Mouse (Mus musculus) large intestine, adult 2 months (tissue): ENCODE measurements around the gene Ttf2. TPM values are rescaled to one million over a fixed set of nuclear protein-coding genes. Genes with fewer than 3 reads are reported as not detected.

Experiments used
- DNase-seq: peaks from one replicate; pipeline ENCODE4 v3.0.0-alpha.2; 2012; ENCODE audit warnings: low read depth, low spot score
- WGBS: fragments of 180-500 bp; shearing (Covaris S2); methylation state at CpG from one replicate; pipeline ENCODE4 v1.1.7; 2018; 5-methylcytosine and 5-hydroxymethylcytosine counted together
- polyA plus RNA-seq: library from polyadenylated mRNA; depleted of rRNA; stranded (reverse); fragments of >200 nt; gene quantifications from 2 replicates; pipeline ENCODE4 v1.2.3, GENCODE M21; 2012; rRNA removed

The Ttf2 gene
- 4.1 and 4.7 TPM in 2 replicates for polyA plus RNA-seq

DNA sequence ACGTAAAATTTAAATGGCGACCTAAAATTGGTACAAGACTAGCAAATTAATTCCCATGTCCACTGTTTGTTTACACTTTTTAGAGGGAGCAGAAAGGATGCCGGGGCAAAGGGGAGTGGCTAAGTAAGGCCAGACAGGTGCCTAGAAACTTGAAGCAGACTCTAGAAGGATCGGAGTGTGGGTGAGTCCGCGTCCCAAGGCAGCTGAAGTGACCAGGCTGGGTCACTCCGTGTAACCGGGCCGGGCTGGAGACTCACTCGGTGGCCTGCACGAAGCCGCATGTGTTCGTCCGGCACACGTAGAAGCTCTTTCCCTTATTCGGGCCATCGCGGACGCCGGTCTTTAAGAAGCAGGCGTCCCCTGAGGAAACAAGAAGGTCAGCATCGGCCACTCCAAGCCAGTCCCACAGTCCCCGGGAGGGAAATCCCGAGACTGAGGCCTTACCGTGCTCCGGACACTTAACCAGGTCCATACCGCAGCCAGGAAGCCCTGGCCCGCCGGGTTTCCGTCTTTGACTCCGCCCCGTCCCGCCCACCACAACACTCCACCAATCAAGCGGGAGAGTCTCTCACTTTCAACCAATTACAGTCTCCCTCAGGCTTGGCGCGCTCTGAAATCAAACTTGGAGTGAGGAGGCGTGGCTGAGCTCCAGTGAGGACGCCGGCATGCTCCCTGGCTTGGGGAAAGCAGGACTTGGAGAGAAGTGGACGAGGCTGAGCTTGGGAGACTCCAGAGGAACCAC is at the start of gene Ttf2:
Ttf2 (minus strand) TSS at position 488 of the 742 bp plus-strand sequence.
- under 1% methylated on average over 40 of the region's 40 CpGs for WGBS
- DNase-seq = peak; percentile 84

DNA sequence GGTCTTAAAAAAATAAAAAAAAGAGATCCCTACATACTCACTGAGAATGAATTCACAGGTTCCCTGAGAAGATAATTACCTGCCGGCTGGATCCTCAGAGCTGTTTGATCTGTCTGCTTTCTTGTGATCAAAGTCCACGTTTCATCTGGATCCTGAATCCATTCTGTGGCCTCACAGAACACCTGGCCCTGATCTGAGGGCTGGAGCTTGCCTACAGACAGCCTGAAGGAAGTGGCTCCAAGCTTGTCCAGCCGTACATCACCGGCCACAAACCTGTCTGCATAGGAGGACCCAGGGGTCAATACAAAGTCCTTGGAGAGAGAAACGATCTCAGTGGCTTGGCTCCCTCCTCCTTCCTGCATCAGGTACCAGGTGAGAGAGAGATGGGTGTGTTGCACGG is 49.0 kb upstream of the Ttf2 start:
- DNase-seq = no peak
- 31% methylated on average over 6 of the region's 6 CpGs for WGBS

DNA sequence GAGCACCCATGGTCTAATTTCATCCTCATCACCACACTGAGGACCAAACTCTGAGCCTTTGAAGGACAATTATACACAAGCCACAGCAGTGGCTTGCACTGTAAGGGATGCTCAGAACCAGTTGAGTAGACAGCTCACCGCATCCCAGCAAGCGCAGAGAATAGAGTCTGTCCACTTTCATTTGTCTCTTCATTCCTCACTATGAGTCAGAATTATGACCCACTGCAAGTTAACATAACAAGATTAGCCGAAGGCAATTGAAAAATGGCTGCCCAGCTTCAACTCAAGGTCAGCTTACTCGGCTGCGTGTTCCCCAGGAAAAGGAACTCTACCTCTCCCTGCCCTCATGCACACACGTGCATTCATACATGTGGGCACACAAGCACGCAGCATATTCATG is 46.6 kb upstream of the Ttf2 start:
- 69% methylated on average over 7 of the region's 7 CpGs for WGBS
- no peak for DNase-seq

DNA sequence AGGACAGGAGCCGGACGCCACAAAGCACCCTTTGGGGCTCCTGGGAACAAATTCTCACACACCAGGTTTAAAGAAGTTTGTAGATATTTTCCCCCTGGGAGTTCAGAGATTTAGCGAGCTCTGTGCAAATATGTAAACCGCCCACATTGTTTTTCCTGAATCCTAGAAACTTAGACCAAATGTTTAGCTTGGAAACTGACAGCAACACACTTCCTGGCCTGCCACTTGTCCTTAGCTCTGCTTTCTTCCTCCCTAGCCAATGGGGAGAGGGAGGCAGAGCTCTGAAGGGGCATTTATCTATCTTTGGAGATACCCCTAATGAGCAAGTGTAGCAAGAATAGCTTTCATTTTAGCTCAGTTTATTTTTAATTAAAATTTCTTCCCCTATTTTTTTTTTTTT is 45.8 kb upstream of the Ttf2 start:
- no peak for DNase-seq
- 55% methylated on average over 4 of the region's 4 CpGs for WGBS

DNA sequence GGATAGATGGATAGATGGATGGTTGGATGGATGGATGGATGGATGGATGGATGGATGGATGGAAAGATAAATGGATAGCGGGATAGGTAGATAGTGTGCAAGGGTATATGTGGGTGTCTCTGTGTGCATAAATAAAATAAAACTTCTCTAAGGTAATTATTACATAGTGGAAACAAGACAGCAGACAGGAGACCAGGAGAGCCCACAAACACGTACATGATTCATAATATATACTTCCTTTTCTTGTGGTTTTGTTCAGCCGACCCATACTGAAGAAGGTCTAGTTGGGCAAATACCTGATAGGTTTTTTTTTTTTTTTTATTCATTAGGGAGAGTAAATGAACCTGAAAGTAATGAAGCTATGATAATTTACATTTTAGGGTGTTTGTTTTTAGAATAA is 44.1 kb upstream of the Ttf2 start:
- no peak for DNase-seq
- 91% methylated on average over 3 of the region's 3 CpGs for WGBS

DNA sequence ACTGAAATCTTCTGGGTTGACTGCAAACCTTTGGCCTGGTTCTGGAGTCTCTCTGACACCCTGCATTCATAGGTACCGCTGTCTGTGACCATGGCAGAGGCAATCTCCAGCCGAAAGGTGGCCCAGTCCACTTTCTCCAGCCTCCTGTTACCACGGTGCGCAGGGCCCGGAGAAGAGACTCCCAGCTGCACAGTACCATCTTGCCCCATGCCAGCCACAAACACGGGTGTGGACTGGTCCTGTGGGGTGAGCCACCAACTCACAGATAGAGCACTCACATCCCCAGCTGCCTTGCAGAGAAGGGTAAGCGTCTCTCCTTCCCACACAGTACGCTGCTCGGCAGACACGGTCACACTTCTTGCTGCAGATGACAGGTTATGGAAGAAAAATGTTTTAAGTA is 43.5 kb upstream of the Ttf2 start:
- WGBS = 95% methylated on average over 10 of the region's 10 CpGs
- no peak for DNase-seq

DNA sequence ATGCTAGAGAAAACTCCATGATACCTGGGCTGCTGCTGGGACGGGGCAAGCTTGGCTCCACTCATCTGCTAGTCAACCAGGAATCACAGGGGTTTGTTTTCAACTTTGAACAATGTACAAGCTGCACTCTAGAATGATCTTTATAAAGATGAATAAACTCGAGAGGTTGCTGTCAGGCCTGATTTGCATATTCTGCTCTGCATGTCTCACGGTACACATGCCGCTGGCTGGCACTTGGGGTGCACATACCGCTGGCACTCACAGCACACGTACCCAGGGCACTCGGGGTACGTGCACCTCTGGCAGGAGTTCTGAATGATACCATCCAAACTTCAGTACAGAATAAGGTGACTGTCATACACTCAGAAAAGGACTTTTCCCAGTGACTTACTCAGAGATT is 43.1 kb upstream of the Ttf2 start:
- no peak for DNase-seq
- WGBS = 90% methylated on average over 8 of the region's 8 CpGs

DNA sequence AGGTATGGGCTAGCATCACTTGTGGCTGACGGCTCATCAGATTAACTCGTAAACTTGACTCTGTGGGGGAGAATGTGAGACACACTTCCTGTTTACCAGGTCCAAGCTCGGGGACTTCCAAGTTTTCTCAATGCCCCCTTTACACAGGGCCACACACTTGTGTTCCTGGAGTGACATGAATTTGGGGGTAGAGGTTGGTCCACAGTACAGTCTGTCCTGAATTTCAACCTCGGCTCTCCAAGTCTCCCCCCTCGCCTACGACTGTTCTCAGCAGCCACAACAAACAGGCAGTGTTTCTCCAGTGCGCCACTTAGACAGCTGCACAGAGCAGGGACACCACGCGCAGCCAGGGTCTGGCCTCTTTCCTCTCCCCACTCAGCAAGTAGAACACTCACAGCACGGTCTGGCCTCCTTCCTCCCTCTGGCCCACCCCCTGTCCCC is 42.7 kb upstream of the Ttf2 start:
- no peak for DNase-seq
- 61% methylated on average over 10 of the region's 10 CpGs for WGBS

DNA sequence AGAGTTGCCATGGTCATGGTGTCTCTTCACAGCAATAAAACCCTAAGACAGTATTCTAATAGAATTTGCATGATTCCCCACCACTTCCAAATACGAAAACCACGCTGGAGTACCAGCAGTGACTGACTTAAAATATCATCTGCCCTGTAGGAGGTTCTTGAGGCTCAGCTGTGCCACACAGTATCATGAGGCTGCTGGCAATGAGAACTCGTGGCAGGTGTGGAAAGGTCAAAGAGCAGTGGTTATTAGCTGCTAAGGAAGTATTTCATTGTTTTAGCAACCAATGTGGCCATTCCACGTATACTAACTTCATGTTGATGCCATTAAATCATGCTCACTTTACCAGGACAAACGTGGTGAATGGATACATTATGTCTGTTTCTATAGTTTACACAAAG is 41.7 kb upstream of the Ttf2 start:
- WGBS = 42% methylated on average over 5 of the region's 5 CpGs
- no peak for DNase-seq

DNA sequence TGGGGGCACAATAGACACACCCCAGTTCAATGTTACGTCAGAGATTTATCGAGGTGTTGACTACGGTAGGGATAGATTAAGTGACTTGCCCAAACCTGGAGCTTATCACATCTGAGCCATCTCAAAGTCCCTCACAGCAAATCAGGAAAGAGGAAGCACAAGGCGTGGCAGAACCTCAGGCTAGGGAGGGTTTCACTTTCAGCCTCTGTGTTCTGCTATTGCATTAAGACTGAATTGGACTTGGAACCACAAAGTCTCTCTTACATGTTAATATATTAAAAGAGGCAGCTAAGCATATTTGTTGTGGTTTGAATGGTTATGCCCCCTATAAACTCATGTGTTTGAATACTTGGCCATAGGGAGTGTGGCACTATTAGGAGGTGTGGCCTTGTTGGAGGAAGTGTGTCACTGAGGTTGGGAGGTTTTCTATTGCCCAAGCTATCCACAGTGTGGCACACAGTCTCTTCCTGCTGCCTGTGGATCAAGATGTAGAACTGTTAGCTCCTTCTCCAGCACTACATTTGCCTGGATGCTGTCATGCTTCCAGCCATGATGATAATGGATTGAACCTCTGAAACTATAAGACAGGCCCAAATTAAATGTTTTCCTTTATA is 41.2 kb upstream of the Ttf2 start:
- peak; percentile 47 for DNase-seq

DNA sequence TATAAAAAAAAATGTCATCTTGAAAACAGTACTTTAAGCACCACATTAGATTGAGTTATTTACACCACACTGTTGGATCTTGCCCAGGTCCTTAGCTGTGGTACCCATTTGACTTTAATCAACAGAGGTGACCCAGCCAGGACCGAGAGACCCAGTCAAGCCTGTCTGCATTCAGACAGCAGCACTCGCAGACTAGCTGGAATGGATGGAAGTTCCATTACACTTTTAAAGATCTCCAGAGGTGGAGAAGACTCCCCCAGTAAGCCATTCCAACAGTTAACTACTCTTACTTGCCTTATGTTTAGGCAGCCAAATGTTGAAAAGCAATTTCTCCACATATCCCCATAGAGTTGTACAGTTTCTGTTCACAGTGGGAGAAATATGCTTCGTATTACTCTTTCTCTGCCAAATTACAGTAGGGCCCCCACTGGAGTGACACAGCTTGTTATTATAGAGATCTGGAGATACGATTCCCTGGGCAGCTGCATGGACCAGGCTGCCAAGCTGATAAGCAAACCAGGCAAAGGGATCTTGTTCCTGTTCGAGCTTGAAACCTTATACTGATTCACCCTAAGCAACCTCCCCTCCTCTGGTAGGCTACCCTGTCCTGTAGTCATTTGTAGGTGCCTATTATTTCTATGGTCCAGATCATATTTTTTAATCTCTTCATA is 37.8 kb upstream of the Ttf2 start:
- WGBS = 76% methylated on average over 5 of the region's 5 CpGs

More for the DNA sequence above, 41.2 kb upstream of the Ttf2 start:
- WGBS = 36% methylated on average over 4 of the region's 4 CpGs

DNA sequence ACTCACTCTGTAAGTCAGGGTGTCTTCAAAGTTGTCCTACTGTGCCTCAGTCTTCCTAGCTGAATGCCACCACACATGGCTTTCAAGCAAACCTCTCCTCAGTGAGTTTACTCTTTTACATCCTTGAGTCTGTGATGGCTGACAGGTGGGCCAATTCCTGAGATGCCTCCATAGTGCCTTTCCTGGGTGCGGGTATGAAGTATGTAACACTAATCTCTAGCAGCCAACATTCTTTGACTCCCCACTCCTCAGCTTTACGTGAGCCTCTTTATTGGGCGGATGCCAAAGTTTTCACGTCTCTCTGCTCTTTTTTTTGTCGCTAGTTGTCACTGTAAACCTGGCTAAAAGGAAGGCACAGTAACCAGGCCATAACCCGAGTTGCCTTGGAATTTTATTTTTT is 35.9 kb upstream of the Ttf2 start:
- WGBS = 80% methylated on average over 6 of the region's 6 CpGs
- DNase-seq = no peak

More for the DNA sequence above, 37.8 kb upstream of the Ttf2 start:
- no peak for DNase-seq

DNA sequence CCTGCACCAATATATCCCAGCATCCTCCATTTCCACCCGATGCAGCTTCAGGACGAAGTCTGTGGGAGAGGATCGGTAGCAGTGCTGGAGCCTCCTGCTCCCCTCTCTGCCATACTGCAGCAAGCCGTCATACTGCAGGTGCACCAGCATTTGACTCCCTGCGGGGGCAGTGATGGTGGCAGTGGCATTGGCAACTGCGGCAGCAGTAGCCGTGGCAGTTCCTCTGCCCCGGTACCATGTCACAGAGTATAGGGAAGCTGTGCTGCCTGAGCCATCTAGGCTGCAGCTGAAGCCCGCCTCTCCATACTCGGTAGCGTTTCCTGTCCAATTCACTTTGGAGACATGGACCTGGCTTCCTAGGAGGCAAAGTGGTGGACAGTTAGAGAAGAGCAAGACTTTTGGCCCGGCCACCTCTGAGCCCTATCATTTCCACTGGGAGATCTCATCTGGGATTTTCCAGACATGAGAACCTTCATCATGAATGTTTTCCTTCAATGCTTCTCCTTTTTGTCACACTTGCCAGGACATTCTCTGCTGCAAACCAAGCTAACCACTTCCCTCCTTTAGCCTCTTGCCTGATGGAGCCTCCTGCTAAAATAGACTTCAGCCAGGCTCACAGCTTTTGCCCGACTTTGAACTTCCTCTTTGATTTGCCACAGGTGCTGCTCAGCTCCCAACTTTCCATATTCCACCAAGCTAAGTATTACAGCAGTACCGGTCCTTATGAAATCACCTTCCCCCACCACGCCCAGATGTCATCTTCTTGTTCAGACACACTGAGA is 34.3 kb upstream of the Ttf2 start:
- WGBS = 83% methylated on average over 15 of the region's 15 CpGs
- DNase-seq = no peak

DNA sequence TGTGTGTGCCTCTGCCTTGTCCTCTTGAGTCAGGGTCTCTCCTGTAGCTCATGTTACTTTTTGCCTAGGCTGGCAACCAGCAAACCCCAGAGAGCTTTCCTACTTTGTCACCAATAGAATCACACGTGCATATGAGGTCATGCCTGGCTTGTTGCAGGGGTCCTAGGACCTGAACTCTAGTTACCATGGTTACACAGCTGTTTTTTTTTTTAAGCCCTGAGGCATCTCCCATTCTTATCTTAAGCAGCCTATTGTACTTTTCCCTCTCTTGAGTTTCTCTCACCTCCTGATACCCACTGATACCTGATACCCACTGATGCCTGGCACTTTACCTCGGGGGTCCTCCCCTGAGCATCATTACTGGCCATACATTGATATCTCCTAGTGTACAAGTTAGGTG is 30.3 kb upstream of the Ttf2 start:
- DNase-seq = no peak
- WGBS = 38% methylated on average over 2 of the region's 2 CpGs

DNA sequence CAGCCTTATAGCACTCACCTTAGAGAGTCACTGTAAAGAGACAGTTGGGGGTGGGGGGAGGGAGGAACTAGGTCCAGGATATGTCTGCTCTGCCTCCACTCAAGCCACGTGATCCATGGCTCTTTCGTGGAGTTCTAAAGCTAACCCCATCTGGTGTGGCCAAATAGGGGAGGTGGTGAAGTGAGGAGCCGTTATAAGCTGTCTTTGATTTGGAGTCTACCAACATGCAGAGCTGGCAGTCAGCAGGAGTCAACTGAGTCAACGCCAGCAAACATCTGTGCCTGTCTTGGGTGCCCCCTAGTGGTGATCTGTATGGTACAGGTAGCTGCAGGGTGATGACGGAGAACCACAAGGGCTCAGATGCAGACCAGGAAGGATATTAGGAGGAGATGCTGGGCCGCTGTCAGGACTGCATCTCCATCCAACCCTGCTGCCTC is 29.5 kb upstream of the Ttf2 start:
- peak; percentile 42 for DNase-seq
- WGBS = 24% methylated on average over 6 of the region's 6 CpGs

DNA sequence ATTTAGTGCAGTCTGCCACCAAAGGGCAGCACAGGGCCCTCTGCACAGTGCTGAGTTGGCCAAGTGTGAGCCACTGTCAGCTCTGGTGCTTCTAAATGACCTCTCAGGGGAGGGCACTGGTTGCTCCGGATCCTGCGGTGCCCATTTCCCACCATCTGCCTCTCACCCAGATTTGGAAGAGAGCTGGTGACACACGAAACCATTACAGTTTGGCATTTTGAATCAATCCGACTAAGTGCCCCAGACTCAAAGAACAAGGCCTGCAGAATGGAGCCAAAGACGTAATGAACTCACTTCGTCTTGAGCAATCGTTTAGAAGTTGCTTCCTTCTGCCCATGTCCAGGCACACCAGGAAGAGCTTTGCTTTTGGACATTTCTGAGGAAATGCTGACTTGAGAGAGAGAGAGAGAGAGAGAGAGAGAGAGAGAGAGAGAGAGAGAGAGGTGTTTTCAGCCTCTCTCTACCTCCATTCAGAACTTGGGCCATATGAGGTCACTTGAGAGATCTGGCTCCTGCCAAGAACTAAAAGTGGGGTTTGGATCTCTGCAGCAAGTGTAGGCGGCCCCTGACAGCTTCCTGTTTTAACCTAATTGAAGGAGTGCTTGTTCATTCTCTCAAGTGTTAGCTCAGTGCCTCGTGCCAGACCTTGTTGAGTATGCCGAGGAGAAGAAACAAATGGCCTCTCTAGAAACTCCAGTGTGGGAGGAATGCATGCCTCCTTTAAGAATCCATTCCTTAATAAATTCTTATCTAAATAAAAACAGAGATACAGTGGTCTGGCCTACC is 28.5 kb upstream of the Ttf2 start:
- WGBS = 75% methylated on average over 10 of the region's 10 CpGs

DNA sequence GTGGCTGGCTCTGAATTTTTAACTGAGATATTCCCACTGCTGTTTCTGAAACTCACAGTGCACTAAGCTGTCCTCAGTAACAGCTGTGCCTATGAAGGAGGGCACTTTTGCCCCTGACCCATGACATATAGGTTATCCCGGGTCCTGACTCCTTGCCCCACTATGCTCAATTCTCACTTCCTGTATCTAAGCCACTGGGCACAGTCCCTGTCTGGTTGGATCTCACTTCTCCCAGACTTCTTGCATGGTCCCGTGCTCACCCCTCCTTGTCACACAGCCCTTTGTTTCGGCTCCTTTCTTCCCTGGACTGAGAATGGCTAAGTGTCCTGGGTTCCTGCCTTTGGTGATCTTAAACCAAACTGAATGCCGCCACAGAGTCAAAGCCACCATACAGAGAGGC is 24.8 kb upstream of the Ttf2 start:
- WGBS = 88% methylated on average over 4 of the region's 4 CpGs
- DNase-seq = no peak

More for the DNA sequence above, 28.5 kb upstream of the Ttf2 start:
- no peak for DNase-seq

DNA sequence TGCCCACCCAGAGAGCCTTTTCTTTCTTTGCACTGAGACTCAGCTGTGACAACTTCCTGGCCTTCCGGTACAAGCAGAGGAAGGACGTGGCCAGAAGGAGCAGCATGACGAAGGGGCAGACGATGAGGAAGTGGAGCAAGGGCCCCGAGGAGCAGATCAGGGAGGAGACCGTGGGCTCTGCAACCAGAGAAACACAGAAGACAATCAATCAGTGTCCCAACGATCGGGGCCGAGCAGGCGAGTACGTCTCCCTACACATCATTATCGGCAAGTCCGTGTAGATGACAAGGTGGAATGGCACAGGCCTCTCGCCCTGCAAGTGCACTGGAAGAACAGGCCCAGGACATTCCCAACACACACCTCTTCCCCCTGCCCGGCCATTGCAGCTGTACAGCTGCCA is 24.3 kb upstream of the Ttf2 start:
- DNase-seq = no peak
- WGBS = 66% methylated on average over 15 of the region's 15 CpGs

DNA sequence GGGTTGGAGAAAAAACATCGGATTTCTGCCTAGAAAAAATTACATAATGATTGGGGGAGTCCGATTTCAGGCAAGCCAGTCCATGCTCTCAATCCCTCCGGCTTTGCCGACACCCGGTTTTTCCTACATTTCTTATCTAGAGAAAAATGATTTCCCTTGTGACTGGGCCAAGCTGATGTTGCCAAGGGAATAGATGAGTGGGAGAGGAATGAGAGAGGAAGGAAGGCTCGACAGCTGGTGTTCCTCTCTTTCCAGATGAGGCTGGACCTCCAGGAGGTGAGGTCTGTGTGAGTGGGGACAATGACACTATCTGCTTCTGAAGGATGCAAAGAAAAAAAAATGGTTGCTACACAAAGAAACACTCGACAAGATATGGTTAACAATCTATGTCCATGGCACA is 23.7 kb upstream of the Ttf2 start:
- no peak for DNase-seq
- WGBS = 73% methylated on average over 7 of the region's 7 CpGs
